Mouse (Mus musculus): ENCODE data around the gene Sult6b2.
A peak's percentile ranks its signal among the peaks of the same experiment; 100 is the strongest.

Sult6b2 gene

DNA sequence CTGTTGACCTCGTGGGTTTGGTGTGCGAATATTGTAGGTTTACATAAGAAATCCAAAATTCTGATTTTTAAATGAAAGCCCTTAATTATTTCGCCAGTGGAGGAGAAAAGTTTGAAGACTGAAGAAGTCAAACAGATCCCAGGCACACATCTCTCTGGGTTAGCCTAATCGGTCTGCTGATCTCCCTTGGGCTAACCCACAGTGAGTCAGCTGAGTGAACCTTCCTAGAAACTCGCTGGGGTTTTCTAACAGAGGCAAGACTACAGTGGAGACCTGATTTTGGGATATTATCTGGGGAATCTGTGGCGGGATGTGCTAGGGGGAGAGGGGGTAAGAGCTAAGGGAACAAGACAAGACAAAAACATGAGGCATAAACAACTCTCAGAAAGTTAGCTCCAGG is 5.9 kb upstream of the Sult6b2 start:
- DNase-seq (ENCODE audit: low read depth, low spot score) = no peak

DNA sequence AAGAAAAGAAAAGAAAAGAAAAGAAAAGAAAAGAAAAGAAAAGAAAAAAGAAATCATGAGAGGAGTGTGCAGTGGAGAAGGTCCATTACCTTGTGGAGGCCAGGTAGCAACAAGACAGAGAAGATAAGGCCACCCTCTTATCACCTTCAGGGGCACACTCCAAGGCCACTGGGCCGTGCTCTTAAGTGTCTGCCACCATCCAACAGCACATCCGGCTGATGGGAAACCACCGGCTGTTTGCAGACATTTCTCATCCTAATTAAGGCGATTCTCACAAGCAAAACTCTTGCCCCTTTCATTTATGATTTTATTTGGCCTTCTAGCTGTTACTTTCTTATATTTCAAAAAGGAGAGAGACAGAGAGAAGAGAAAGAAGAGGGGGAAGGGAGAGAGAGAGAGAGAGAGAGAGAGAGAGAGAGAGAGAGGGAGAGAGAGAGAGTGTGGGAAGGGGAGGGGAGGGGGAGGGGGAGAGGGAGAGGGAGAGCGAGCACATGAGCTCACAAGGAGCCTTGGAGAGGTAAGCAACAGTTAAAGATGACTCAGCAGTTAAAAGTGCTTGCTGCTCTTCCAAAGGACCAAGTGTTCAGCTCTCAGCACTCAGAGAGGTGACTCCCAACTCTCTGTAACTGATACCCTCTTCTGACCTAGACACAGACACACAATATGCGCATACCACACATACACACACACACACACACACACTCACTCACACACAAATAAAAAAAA is 5.2 kb upstream of the Sult6b2 start:
- no peak for DNase-seq (ENCODE audit: low read depth, low spot score)

DNA sequence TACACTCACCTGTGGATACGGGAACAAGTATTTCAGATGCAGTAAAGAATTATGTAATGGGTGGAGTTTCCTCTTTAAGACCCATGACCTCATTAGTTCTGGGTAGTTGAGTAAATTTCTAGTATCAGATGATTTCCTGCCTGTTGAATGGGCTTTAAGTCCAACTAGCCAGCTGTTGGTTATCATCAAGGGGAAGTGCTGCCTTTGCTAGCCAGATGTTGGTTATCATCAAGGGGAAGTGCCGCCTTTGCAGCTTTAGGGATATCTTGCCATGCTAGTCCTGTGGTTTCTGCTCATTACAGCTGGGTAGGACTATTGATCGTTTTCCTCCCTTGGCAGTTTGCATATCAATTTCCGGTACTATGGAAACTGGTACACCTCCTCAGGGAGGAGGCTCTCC is 2.0 kb upstream of the Sult6b2 start:
- DNase-seq (ENCODE audit: low read depth, low spot score) = no peak

DNA sequence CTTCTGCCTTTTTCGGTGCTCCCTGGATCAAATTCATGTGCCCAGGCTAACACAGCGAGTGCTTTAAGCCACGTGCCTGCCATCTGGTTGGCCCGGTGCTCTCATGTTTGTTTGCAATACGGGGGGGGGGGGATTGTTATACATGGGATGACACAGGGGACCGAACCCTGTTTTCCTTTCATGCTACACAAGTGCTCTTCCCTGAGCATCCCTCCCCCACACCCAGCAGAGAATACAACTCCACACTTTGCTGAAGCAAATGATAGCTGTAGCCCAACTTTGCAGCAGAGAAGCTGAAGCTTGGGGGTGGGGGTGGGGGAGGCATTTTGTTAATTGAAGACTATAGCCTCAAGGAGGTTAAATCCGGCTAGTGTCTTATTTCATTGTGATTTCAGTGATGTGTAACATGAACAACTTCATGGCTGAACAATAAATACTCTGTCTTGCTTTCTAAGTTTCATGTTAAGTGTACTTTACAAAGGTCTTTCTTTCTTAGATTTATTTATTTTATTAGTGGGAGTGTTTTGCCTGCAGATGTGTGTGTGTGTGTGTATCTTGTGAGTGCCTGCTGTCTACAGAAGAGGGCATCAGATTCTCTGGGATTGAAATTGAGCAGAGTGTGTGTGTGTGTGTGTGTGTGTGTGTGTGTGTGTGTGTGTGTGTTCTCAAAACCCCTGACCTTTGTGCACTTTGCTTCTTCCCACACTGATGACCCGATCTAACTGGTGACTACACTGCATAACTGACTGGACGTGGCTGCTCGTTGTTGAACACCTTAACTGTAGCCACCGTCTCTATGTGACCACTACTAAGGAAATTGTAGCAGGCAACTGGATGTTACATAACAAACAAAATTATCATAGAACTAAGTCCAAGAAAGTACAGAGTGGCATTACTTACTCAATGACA is 1.4 kb downstream of the Sult6b2 start:
- DNase-seq (ENCODE audit: low read depth, low spot score) = no peak

DNA sequence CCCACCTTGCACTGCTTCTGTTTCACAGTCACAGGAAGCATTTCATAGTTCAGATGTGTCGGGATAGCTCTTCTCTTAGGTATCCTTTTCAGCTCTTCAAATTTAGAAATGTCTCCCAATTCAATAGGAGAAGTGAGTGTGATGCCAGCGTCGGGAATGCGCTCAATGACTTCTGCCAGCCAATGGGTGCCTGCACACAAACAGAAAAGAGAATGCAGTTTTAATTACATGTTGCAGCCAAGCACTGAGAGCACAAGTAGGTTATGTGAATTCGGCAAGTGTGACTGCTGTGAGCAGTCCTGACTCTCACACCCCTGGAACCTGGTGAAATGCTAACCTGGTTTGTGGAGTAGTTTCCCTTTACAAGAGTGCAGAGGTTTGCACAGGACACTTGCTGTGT is 2.6 kb downstream of the Sult6b2 start:
- no peak for DNase-seq (ENCODE audit: low read depth, low spot score)

DNA sequence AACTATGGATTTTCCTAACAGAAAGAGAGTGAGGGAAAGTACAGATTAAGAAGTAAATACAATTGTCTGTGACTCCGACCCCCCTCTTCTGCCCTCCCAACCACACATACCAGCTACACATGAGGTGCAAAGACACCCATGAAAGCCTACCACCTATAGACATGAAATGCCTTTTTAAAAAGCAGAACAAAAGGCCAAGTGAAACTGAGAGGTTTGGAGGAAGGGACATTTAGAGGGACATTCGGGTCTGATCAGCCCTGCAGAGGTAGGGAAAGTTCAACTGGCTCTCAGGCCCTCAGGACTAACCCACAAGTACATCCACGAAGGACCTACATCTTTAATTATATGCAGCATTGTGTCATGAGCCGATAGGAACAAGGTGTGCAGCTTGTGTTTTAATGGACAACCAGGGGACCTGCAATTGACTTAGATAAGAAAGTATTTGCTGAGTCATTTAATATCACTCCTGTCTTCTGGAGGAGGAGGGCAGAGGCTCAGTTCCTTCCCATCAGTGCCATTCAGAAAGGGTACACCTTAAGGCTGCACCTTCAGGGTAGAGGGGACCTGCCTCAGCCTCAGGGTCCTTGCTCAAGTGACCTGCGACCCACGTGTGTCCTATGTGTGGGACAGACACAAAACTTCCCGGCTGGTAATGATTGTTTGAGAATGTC is 4.5 kb downstream of the Sult6b2 start:
- no peak for DNase-seq (ENCODE audit: low read depth, low spot score)

DNA sequence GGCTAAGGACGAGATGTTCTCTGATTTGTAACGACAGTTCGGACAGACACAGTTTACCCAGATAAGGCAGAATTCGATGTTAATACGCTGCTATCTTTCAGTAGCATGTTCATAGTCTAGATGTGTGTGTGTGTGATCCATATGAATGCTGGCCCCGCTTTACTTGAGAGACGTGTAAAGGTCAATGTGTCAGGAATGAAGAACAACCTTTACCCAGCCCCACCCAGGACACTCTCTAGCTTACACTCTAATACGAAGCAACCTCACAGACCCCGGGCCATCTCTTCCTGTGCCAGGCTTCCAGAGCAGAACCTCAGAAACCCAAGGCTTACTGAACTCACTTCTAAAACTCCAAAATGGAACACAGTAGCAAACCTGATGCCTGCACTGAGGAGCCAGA is 5.5 kb downstream of the Sult6b2 start:
- DNase-seq (ENCODE audit: low read depth, low spot score) = no peak

DNA sequence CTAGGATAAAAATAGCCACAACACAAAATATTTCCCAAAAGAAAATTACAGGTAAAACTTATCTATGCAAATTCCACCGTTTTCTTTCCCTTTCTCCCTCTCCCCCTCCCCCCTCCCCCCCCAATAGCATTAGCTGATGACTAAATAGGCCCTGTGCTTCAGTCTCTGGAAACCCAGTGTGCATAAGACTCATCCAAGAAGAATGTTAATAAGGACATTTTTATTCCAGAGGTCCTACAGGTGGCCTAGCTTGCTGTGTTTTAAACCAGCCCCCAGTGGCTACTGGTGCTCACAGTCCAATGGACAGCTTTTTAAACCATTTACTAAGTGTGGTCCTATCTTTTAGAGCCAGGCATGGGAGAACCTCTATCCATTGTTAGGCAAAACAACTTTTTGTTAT is 6.3 kb downstream of the Sult6b2 start:
- no peak for DNase-seq (ENCODE audit: low read depth, low spot score)

DNA sequence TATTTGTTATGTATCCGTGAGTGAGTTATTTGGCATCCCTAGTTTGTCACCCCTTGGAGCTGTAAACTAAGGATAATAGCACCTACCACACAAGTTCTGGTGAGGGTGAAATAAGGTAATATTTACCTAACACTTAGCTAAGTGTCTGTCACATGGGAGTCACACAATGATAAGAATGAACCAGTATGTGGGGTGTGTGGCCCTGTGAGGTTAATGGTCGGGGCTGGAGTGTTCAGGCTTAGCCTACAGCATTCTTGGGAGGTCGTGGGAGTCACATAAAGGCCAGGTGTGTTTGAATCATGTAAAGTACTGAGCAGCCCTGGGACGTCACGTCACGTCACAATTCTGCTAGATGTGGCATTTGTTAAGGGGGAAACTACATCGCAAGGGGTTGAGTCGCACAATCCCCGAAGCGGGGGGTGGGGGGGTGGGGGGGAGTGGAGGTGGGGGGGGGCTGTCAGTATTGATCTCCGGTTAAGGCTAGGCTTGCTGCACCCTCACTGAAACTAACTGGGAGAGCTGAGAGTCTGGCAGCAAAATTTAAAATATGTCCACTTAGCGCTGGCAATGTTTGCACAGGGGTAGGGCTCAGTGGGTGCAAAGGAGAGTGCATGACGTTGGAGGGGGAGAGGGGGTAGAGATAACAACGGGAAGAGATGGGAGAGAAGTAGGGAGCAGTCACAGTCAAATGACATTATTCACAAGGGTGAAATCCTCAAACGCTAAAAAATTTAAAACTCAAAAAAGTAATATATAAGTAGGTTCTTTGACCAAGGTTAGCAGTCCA is 8.5 kb downstream of the Sult6b2 start:
- no peak for DNase-seq (ENCODE audit: low read depth, low spot score)

DNA sequence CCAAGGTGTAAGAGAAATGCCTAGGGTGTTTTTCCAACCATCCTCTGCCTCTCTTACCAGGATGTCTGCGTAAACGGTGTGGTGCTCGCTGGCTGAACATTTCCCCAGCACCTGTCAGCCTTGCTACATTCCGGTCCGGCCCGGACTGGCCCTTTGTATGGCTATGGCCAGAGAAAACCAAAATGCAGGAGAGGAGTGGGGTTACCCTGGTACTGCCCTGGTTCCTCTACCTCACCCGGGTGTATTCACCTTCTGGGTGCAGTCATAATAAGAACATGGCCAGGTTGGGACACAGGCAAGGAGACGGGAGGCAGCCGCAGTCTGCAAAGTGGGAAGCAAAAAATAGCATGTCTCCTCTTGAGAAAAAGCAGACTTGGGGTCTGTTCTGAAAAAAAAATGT is 9.2 kb downstream of the Sult6b2 start:
- no peak for DNase-seq (ENCODE audit: low read depth, low spot score)

DNA sequence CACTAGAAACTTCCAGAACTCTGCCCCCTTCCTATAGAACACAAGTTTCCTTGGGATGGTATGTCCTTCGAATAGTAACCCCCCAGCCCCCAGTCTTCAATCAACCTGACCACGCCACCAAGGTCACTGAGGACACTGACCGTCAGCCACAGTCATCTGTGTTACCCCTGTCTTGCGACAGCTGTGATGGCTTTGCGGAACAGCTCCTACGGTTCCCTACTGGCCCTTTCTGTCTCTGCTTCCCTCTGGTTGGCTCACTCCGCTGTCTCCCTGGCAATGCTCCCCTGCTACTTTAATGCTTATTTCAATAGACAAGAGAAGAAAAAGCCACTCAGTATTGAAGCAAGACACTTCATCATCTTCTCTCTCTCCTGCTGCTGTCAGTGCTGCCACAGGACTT is 10.8 kb downstream of the Sult6b2 start:
- no peak for DNase-seq (ENCODE audit: low read depth, low spot score)

DNA sequence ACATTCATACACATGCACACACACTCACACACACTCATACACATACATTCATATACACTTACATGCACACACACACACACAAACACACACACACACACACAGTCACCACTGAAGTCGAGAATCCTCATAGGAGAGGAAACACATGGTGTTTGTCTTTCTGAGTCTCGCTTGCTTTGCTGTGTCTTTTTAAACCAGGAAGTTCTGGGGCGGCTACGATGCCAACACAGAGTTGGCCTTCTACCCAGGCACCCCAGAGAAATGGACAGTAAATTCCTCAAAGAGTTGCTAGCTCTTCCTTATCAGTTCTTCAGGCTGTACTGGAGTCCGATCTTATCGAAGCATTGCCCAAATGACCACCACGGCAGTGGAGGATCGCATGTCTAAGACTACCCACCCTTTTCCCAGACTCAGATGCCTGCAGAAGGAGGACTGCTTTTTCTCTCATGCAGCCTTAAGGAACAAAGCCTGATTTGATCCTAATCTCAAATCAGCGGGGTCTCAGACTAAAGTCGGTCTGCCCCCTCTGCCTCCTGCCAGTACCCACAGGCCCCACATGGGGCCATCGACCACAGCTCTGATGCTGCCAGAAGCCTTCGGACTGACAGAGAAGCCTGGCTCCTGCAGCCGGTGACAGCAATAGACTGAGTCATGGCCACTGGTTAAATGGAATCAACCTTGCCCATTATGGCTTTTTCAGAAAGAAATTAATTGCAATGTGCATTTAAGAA is 11.9 kb downstream of the Sult6b2 start:
- DNase-seq (ENCODE audit: low read depth, low spot score) = no peak

DNA sequence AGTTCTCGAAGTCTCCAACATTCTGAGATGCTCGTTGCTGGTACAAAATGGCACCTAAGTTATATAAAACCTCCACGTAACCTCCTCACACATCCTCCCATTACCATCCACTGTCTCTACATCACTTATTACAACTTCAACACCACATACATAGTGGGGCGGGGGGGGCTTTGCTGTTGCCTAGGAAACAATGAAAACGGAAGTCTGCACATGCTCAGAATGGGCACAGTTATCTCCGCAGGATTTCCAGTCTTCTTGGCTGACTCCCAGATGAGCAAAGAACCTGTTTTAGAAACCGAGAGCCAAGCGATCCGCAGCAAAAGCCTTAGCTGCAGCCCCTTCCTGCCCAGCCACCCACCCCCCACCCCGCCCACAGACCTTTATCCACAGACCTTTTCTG is 14.6 kb downstream of the Sult6b2 start:
- DNase-seq (ENCODE audit: low read depth, low spot score) = no peak

DNA sequence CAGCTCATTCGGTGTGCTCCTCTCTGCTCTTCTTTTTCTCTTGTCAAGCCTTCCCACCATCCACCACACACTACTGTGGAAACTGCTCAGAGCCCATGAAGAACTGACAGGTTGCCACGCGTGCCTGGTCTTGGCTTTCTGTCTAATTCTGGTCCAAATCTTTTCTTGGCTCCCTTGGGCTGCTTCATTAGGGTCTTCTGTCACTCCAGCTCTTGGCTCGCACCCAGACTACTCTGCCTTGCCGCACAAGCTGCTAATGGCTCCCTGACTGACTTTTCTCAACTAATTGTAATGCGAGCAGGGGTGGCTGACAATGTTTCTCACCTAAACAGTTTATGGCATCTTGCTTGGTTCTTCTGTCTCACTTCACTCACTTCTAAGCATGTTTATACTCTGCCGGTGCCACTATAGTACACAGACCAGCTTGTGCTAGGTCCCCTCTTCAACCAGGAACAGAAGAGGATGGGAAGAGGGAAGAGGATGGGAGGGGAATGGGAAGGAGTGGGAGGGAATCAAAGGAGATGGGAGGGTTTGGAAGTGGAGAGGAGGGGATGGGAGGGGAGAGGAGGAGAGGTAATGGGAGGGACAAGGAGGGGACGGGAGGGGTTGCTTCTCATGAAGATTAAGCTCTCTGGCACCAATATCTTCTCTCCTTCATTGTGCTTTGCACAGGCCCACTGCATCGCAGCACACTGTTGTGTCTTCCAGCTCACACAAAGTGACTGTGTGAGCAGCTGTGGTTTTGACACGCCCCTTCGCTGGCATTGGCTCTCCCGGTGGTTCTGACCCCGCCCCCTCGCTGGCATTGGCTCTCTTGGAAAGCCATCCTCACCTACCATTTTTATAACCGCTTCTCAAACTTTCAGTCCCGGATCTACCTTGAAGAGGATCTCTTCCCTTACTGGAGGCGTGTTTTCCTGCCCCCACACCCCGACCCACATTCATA is 16.0 kb downstream of the Sult6b2 start:
- no peak for DNase-seq (ENCODE audit: low read depth, low spot score)

DNA sequence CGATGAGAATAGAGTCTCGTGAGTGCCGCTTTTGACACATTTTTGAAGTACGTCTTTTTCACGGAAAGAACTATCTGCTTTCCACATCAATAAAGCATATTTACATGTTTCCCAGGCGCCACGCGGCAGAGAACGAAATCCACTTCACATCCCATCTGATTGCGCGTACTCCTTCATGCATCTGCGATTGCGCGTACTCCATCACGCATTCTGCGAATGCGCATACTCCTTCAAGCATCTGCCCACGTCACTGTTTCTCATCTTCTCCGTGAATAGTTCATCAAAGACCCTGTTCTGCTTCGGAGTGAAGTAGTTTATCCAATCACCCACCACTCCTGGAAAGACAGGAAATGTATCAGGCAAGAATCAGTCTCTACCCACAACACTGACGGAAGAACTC is 18.2 kb downstream of the Sult6b2 start:
- no peak for DNase-seq (ENCODE audit: low read depth, low spot score)

DNA sequence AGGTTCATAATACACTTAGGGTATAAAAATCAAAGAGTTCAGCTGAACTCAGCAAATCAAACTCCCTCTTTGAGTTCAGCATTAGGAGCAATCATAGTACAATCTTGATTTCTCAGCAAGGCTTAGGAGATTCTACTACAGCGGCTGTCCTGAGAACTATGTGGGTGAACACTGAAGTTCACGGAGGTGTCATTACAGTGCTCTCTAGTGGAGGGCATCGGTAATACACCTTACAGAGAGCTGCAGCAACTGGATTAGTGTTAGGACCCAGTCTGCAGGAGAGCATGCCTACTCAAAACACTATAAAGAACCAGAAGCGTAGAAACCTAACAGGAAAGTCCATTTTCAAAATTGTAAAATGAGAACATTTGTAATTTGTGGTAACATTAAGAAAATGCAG is 19.0 kb downstream of the Sult6b2 start:
- DNase-seq (ENCODE audit: low read depth, low spot score) = peak; percentile 70

DNA sequence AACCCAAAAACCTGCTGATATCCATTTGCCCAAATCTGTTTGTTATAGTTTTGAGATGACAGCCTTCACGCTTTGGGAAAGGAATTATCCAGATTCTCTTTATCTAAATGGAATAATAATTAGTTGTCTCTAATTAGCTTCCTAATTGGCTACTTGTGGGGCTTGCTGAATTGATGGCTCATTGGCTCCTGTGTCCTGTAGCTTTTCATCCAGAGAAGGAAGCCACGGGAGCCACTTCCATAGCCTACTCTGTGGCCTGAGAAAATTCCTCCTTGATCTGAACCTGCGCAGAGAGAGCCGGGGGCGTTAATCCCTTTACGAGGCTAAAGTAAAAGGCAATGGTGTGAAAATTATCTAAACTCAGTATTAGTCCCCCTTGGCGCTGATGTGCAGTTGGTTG is 23.0 kb downstream of the Sult6b2 start:
- DNase-seq (ENCODE audit: low read depth, low spot score) = no peak

DNA sequence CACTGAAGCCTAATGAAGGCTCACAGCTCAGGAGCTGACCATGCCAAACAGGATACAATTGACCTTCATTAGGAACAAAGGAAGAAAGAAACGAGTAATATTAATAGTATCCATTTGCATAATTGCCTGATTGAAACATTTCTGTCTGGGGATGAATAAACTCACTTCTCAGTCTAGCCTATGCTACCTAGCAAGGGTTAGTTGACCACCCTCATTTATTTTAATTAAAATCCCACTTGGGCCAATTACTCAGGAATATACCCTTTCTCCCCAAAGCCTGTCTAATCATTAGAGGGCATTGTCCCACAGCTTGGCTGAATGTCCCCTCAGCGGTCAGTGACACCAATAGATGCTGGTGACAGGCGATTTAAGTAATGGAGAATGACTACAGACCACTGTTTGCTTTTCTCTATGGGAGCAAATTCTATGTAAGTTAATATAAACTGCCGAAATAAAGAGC is 23.7 kb downstream of the Sult6b2 start:
- DNase-seq (ENCODE audit: low read depth, low spot score) = no peak

DNA sequence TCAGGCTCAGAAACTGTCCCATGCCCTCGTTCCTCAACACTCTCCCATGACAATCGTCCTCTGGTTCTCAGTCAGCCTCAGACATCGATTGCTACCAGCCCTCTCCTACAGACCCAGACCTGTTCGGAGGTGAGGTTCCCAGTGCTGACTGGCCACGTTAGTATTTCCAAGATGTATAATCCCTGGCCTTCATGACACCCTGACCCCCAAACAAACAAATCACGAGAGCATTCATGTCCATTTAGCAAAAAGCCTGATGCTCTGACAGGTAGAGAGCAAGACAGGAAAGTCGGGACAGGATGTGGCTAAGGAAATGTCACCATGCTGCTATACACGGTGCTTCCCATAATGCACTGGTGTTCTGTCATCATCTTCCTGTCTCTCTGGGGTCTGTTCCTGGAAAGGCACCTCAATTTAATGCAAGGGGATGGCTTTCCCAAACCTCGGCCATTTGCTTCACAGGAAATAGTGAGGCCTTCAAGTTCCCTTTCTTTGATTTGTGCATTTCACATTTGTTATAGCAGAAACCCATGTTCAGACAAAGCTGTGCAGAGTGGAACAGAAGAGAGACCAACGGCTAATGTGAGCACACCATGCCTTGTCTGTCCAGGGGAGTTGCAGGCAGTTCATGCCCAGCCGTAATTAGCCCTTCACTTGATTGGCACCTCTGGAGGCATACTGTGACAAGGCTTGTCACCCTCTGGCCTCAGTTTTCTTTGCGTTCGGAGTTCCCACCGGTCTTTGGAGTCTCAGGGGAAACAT is 24.3 kb downstream of the Sult6b2 start:
- no peak for DNase-seq (ENCODE audit: low read depth, low spot score)

All from forelimb bud, embryonic 11.5 days (tissue).